Mouse (Mus musculus) MEL (cell line): ENCODE measurements around the gene Wsb2. TPM values are rescaled to one million over a fixed set of nuclear protein-coding genes. Genes with fewer than 3 reads are reported as not detected.

Experiments used
- DNase-seq: peaks from one replicate; pipeline ENCODE4 v3.0.0; 2011; ENCODE audit warnings: low read depth, low spot score
- H3K27ac ChIP-seq: 2 replicates; pipeline ENCODE4 v1.5.1; 2012; ENCODE audit warnings: low read depth, mild to moderate bottlenecking, control low read depth, low read length, moderate library complexity; ENCODE audit not compliant: control insufficient read depth
- H3K27me3 ChIP-seq, 2 experiments: fragments of 150-350 bp in 1 of 2; sonication (generic) in 1 of 2; 2 replicates each; pipeline ENCODE4 v1.6.1; 2012; ENCODE audit warnings: low read length in 2 of 2, mild to moderate bottlenecking in 2 of 2, improper control_type of control experiment in 1 of 2, moderate library complexity in 1 of 2; ENCODE audit not compliant: insufficient read depth in 2 of 2, control insufficient read depth in 1 of 2
- H3K36me3 ChIP-seq, 2 experiments: 2 replicates each; pipeline ENCODE4 v1.6.1; 2012 to 2014; ENCODE audit warnings: low read length in 2 of 2, improper control_type of control experiment in 1 of 2, inconsistent platforms in 1 of 2, mild to moderate bottlenecking in 1 of 2; ENCODE audit not compliant: insufficient read depth in 2 of 2, control insufficient read depth in 1 of 2
- H3K4me1 ChIP-seq, 2 experiments: fragments of 150-350 bp in 1 of 2; sonication (generic) in 1 of 2; 2 replicates each; pipeline ENCODE4 v1.6.1; 2012; ENCODE audit warnings: low read length in 2 of 2, improper control_type of control experiment in 1 of 2, mild to moderate bottlenecking in 1 of 2; ENCODE audit not compliant: insufficient read depth in 2 of 2, control insufficient read depth in 1 of 2
- H3K4me3 ChIP-seq, 2 experiments: fragments of 150-350 bp in 1 of 2; sonication (generic) in 1 of 2; 2 replicates each; pipeline ENCODE4 v1.5.1; 2012; ENCODE audit warnings: low read depth in 2 of 2, low read length in 2 of 2, mild to moderate bottlenecking in 2 of 2, moderate library complexity in 2 of 2, control low read depth in 1 of 2, improper control_type of control experiment in 1 of 2; ENCODE audit not compliant: control insufficient read depth in 1 of 2, insufficient read depth in 1 of 2
- H3K79me2 ChIP-seq: 2 replicates; pipeline ENCODE4 v1.6.1; 2012; ENCODE audit warnings: mild to moderate bottlenecking, low read length, moderate library complexity; ENCODE audit not compliant: control insufficient read depth, poor library complexity, insufficient read depth
- H3K9ac ChIP-seq: 2 replicates; pipeline ENCODE4 v1.6.1; 2012; ENCODE audit warnings: low read depth, mild to moderate bottlenecking, control low read depth, low read length, moderate library complexity; ENCODE audit not compliant: control insufficient read depth, poor library complexity, severe bottlenecking
- H3K9me3 ChIP-seq: fragments of 150-350 bp; sonication (generic); replicated peaks from 2 replicates; pipeline ENCODE4 v1.6.1; 2012; ENCODE audit warnings: mild to moderate bottlenecking, low read length, improper control_type of control experiment, moderate library complexity; ENCODE audit not compliant: insufficient read depth
- E2F4 ChIP-seq: IDR thresholded peaks from 2 replicates; pipeline ENCODE4 v1.6.1; 2011; ENCODE audit warnings: low read depth, low read length, improper control_type of control experiment, borderline replicate concordance
- ELF1 ChIP-seq: IDR thresholded peaks from 2 replicates; pipeline ENCODE4 v1.6.1; 2014; ENCODE audit warnings: low read depth, mild to moderate bottlenecking, inconsistent platforms, low read length, improper control_type of control experiment, moderate library complexity
- EP300 ChIP-seq, 2 experiments: IDR thresholded peaks; 2 replicates each; pipeline ENCODE4 v1.6.1; 2011; ENCODE audit warnings: improper control_type of control experiment in 2 of 2, low read length in 2 of 2, low read depth in 1 of 2, mild to moderate bottlenecking in 1 of 2
- ETS1 ChIP-seq: IDR thresholded peaks from 2 replicates; pipeline ENCODE4 v1.6.1; 2012; ENCODE audit warnings: low read depth, mild to moderate bottlenecking, inconsistent platforms, low read length, improper control_type of control experiment, moderate library complexity
- GABPA ChIP-seq: IDR thresholded peaks from 2 replicates; pipeline ENCODE4 v1.6.1; 2012; ENCODE audit warnings: low read depth, mild to moderate bottlenecking, inconsistent platforms, low read length, improper control_type of control experiment, moderate library complexity
- GATA1 ChIP-seq: IDR thresholded peaks from 2 replicates; pipeline ENCODE4 v1.6.1; 2011; ENCODE audit warnings: low read depth, low read length, improper control_type of control experiment
- JUND ChIP-seq: IDR thresholded peaks from 2 replicates; pipeline ENCODE4 v1.6.1; 2011; ENCODE audit warnings: low read depth, mild to moderate bottlenecking, improper control_type of control experiment, low read length
- MAX ChIP-seq: IDR thresholded peaks from 2 replicates; pipeline ENCODE4 v1.6.1; 2011; ENCODE audit warnings: low read length, improper control_type of control experiment
- MEF2A ChIP-seq: IDR thresholded peaks from 2 replicates; pipeline ENCODE4 v1.6.1; 2014; ENCODE audit warnings: low read depth, mild to moderate bottlenecking, inconsistent platforms, low read length, improper control_type of control experiment; ENCODE audit not compliant: poor library complexity, insufficient replicate concordance, severe bottlenecking; ENCODE audit errors: extremely low read depth
- MXI1 ChIP-seq: IDR thresholded peaks from 2 replicates; pipeline ENCODE4 v1.6.1; 2011; ENCODE audit warnings: mild to moderate bottlenecking, low read depth, low read length, improper control_type of control experiment
- MYC ChIP-seq: IDR thresholded peaks from 2 replicates; pipeline ENCODE4 v1.6.1; 2011; ENCODE audit warnings: low read depth, mild to moderate bottlenecking, low read length, improper control_type of control experiment, moderate library complexity
- NELFE ChIP-seq: IDR thresholded peaks from 2 replicates; pipeline ENCODE4 v1.6.1; 2011; ENCODE audit warnings: low read depth, low read length, improper control_type of control experiment
- POLR2A ChIP-seq, 2 experiments: IDR thresholded peaks; 2 replicates each; pipeline ENCODE4 v1.6.1; 2011 to 2012; ENCODE audit warnings: low read length in 2 of 2, mild to moderate bottlenecking in 2 of 2, control low read depth in 1 of 2, improper control_type of control experiment in 1 of 2, low read depth in 1 of 2, moderate library complexity in 1 of 2; ENCODE audit not compliant: control insufficient read depth in 1 of 2, insufficient read depth in 1 of 2, poor library complexity in 1 of 2
- POLR2AphosphoS2 ChIP-seq: IDR thresholded peaks from 2 replicates; pipeline ENCODE4 v1.6.1; 2011; ENCODE audit warnings: low read length, improper control_type of control experiment
- POLR2AphosphoS5 ChIP-seq: IDR thresholded peaks from 2 replicates; pipeline ENCODE4 v1.6.1; 2012; ENCODE audit warnings: low read depth, borderline replicate concordance, mild to moderate bottlenecking, inconsistent platforms, low read length, moderate library complexity, mixed read lengths
- TBP ChIP-seq: IDR thresholded peaks from 2 replicates; pipeline ENCODE4 v1.8.0; 2011; ENCODE audit warnings: low read depth, low read length, improper control_type of control experiment
- TCF12 ChIP-seq: IDR thresholded peaks from 2 replicates; pipeline ENCODE4 v1.6.1; 2014; ENCODE audit warnings: low read depth, mild to moderate bottlenecking, inconsistent platforms, low read length, improper control_type of control experiment, moderate library complexity
- USF2 ChIP-seq, 2 experiments: IDR thresholded peaks; 2 replicates each; pipeline ENCODE4 v1.6.1; 2011 to 2012; ENCODE audit warnings: improper control_type of control experiment in 2 of 2, low read length in 2 of 2, borderline replicate concordance in 1 of 2, inconsistent platforms in 1 of 2, low read depth in 1 of 2, mild to moderate bottlenecking in 1 of 2; ENCODE audit not compliant: insufficient read depth in 1 of 2
- ZC3H11A ChIP-seq: IDR thresholded peaks from 2 replicates; pipeline ENCODE4 v1.6.1; 2012; ENCODE audit warnings: low read depth, mild to moderate bottlenecking, inconsistent platforms, low read length, improper control_type of control experiment
- ZKSCAN1 ChIP-seq: IDR thresholded peaks from 2 replicates; pipeline ENCODE4 v1.6.1; 2012; ENCODE audit warnings: low read depth, mild to moderate bottlenecking, inconsistent platforms, low read length, improper control_type of control experiment, moderate library complexity
- polyA plus RNA-seq, 2 experiments: library from polyadenylated mRNA; stranded (reverse) in 1 of 2; unstranded in 1 of 2; fragments of >175 nt in 1 of 2; fragments of >200 nt in 1 of 2; gene quantifications; 2 replicates each; pipeline versions ENCODE4 v1.2.1 to v1.2.4; 2012; ENCODE audit warnings: low replicate concordance in 2 of 2, low read depth in 1 of 2; ENCODE audit not compliant: insufficient read length in 2 of 2, insufficient read depth in 1 of 2, missing spikeins in 1 of 2
- total RNA-seq: library from RNA; depleted of rRNA; stranded (reverse); fragments of 300-350 nt; gene quantifications from 2 replicates; pipeline ENCODE4 v1.2.3, GENCODE M21; 2012

The Wsb2 gene
- total and polyA plus RNA-seq, 3 experiments: 32.9 to 56.9 TPM; not detected in 1

GRCm38 (mm10) chr5:117390895-117391294 is 33.8 kb downstream of the Wsb2 start:
- H3K4me3 ChIP-seq: no peak overlapping the region
- peaks cover 5 to 10% of the 10 kb centered on the region in 2 experiments for H3K4me1 ChIP-seq
- H3K79me2 ChIP-seq: peaks cover 19% of the 10 kb centered on the region
- no peak overlapping the region for H3K27ac ChIP-seq
- peaks cover 0 to 14% of the 10 kb centered on the region in 2 experiments; a peak in 2 of 4 replicates for H3K36me3 ChIP-seq
- peak; percentile 59; the same call in 1 of the 2 replicates for TF ChIP-seq TCF12
- no peak for TF ChIP-seq USF2 (IDR thresholded peaks at IDR 0.05; ENCODE audit: borderline replicate concordance in 1 of 2, insufficient read depth in 1 of 2, low read depth in 1 of 2, low read length in 2 of 2)
- TF ChIP-seq ETS1: 0 out of 2 replicates have a peak, but pooled peaks have one; percentile 18
- TF ChIP-seq GATA1: peak; percentile 47
- TF ChIP-seq EP300 (IDR thresholded peaks at IDR 0.05; ENCODE audit: low read depth in 1 of 2, low read length in 2 of 2): peak in 1 of 2 experiments; percentile 47; a peak in 2 of 4 replicates
- no peak for TF ChIP-seq POLR2AphosphoS2
- TF ChIP-seq, all 39 proteins: peak for 4
- H3K27me3 ChIP-seq: no peaks in the 10 kb centered on the region
- H3K9ac ChIP-seq: no peak overlapping the region
- H3K9me3 ChIP-seq: no peaks in the 10 kb centered on the region
- DNase-seq: peak; percentile 33

DNA sequence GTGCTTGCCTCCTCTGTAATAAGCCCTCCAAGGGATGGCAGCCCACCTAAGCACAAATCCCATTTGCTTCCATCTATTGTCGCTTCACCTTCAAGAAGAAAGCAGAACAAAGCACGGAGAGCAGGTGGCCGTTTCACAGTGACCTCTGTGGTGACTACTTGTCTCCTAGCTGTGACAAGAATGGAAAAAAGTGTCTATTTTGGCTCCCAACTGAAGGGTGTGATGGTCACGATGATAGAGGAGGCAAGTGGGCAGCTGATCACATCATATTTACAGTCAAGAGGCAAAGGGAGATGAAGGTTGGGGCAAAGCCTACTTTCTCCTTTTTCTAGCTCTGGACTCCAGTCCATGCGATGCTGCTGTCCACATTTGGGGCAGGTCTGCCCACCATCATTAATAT is 38.7 kb downstream of the Wsb2 start:
- Histone ChIP-seq H3K9me3 (no peaks in the 10 kb centered on the region), H3K36me3 (no peaks in the 10 kb centered on the region), H3K4me3 (no peak overlapping the region), H3K27me3 (no peaks in the 10 kb centered on the region), H3K79me2 (no peaks in the 10 kb centered on the region), H3K27ac (no peak overlapping the region), H3K9ac (no peak overlapping the region), H3K4me1 (no peaks in the 10 kb centered on the region)
- DNase-seq: no peak
- TF ChIP-seq E2F4 (no peak), ZC3H11A (no peak), POLR2AphosphoS5 (no peak), MYC (no peak), MAX (no peak), MEF2A (no peak), GABPA (no peak), MXI1 (no peak), JUND (no peak), USF2 (IDR thresholded peaks at IDR 0.05; ENCODE audit: borderline replicate concordance in 1 of 2, insufficient read depth in 1 of 2, low read depth in 1 of 2, low read length in 2 of 2) (no peak), ELF1 (no peak), ZKSCAN1 (no peak), POLR2AphosphoS2 (no peak), NELFE (no peak), POLR2A (IDR thresholded peaks at IDR 0.05; ENCODE audit: control insufficient read depth in 1 of 2, insufficient read depth in 1 of 2, low read depth in 1 of 2, low read length in 2 of 2, poor library complexity in 1 of 2) (no peak), TBP (no peak)
